Mouse (Mus musculus) midbrain, postnatal 0 days (tissue): ENCODE results near the gene St6gal1. TPM values are rescaled to one million over a fixed set of nuclear protein-coding genes. Genes with fewer than 3 reads are reported as not detected.

Experiments used
- ATAC-seq: fragments of 200-750 bp; cut with Nextera tagmentation; 2 replicates; pipeline ENCODE4 v1.8.0; 2017; ENCODE audit warnings: moderate number of reproducible peaks, mild to moderate bottlenecking, moderate TSS enrichment, moderate library complexity; ENCODE audit not compliant: low FRiP score
- DNase-seq: peaks from one replicate; pipeline ENCODE4 v3.0.0-alpha.2; 2015; ENCODE audit warnings: low spot score
- H3K27ac ChIP-seq: fragments of 300-500 bp; sonication (generic); 2 replicates; pipeline ENCODE4 v1.5.1; 2014; ENCODE audit warnings: low read depth, mild to moderate bottlenecking, low read length, mixed read lengths
- H3K27me3 ChIP-seq: fragments of 300-500 bp; sonication (generic); 2 replicates; pipeline ENCODE4 v1.6.1; 2014; ENCODE audit warnings: low read length, control low read depth, mixed read lengths; ENCODE audit not compliant: insufficient read depth
- H3K36me3 ChIP-seq: fragments of 300-500 bp; sonication (generic); 2 replicates; pipeline ENCODE4 v1.6.1; 2014; ENCODE audit warnings: low read length, control low read depth, mixed read lengths; ENCODE audit not compliant: insufficient read depth
- H3K4me1 ChIP-seq: fragments of 300-500 bp; sonication (generic); 2 replicates; pipeline ENCODE4 v1.6.1; 2014; ENCODE audit warnings: mild to moderate bottlenecking, control low read depth, antibody characterized with exemption, low read length, mixed read lengths; ENCODE audit not compliant: insufficient read depth
- H3K4me2 ChIP-seq: fragments of 300-500 bp; sonication (generic); 2 replicates; pipeline ENCODE4 v1.6.1; 2014; ENCODE audit warnings: low read depth, mild to moderate bottlenecking, low read length, mixed read lengths; ENCODE audit not compliant: poor library complexity, severe bottlenecking
- H3K4me3 ChIP-seq: fragments of 300-500 bp; sonication (generic); 2 replicates; pipeline ENCODE4 v1.5.1; 2014; ENCODE audit warnings: low read depth, mild to moderate bottlenecking, low read length, moderate library complexity
- H3K9ac ChIP-seq: fragments of 300-500 bp; sonication (generic); replicated peaks from 2 replicates; pipeline ENCODE4 v1.6.1; 2014; ENCODE audit warnings: mild to moderate bottlenecking, low read length, moderate library complexity, mixed read lengths; ENCODE audit not compliant: poor library complexity, severe bottlenecking
- H3K9me3 ChIP-seq: fragments of 300-500 bp; sonication (generic); 2 replicates; pipeline ENCODE4 v1.6.1; 2016; ENCODE audit warnings: low read length, control low read depth
- CTCF ChIP-seq: IDR thresholded peaks from 2 replicates; pipeline ENCODE4 v1.5.1; 2016; ENCODE audit warnings: antibody characterized with exemption, mild to moderate bottlenecking
- WGBS: fragments of 180-500 bp; shearing (Covaris S2); extraction: QIAGEN DNeasy Blood & Tissue Kit; methylation state at CpG from one replicate; pipeline ENCODE4 v1.1.7; 2014; 5-methylcytosine and 5-hydroxymethylcytosine counted together
- polyA plus RNA-seq: library from polyadenylated mRNA; unstranded; fragments of >200 nt; fragmentation: Nextera tagmentation; extraction: Ambion mirVana; gene quantifications from 2 replicates; pipeline ENCODE4 v1.2.1, GENCODE M21; 2015
- total RNA-seq: library from RNA; depleted of rRNA; stranded (reverse); fragments of >200 nt; gene quantifications from 2 replicates; pipeline ENCODE4 v1.2.3, GENCODE M21; 2014

Gene St6gal1
- total and polyA plus RNA-seq, 2 experiments from 2014 or later = 12.0 to 20.6 TPM

DNA sequence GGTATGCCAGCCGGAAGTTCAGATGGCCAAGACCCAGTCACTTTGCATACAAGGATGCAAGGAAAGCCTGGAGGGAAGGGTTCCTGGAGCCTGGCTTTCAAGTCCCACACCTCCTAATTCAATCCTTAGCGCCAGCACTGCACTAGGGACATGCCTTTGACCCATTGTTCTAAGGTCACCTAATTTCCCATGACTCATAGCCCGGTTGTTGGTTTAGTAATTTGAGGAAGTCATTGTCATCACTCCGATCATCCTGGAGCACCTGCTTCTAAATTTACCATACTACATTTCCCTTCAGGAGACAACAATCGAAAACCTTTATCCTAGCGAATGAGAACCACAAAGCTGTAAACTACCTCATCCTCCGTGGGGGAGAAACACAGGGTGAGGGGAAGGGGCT lies 10.2 kb upstream of the St6gal1 start:
- H3K27me3 ChIP-seq = no peaks in the 10 kb centered on the region
- no peak overlapping the region for H3K4me2 ChIP-seq
- no peak overlapping the region for H3K27ac ChIP-seq
- H3K9me3 ChIP-seq = no peaks in the 10 kb centered on the region
- H3K9ac ChIP-seq = no peak overlapping the region
- H3K36me3 ChIP-seq = no peaks in the 10 kb centered on the region
- ATAC-seq = no peak
- no peak for DNase-seq
- 89% methylated on average over 7 of the region's 7 CpGs for WGBS
- no peak for TF ChIP-seq CTCF
- no peaks in the 10 kb centered on the region for H3K4me1 ChIP-seq
- no peak overlapping the region for H3K4me3 ChIP-seq

DNA sequence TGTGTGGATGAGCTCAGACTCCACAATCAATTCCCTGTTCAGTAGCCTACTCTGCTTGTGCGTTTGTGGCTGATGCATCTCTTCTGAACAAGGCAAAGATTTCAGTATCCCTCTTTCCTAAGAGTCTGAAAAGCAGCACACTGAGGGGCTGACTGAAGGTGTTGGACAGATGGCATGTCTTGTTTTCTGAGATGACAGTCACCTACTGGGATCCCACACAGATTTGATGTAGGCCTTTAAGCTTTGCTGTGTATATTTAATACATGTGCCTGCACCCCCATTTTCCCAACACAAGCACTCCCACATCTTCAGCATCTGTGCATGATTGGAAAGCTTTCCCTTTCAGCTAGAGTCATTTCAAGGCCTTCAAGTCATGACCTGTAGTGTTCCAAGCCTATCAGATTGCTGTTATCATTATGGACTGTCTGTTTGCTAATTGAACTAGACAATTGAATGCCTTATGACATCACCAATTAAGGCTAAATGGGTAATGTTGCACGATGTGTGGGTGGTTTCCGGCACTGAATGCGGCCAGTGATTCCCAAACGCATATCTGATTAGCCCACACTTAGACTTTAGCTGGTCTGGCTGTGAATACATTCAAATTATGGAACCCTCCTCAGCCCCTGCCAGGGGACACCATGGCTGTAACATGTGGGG lies 9.2 kb upstream of the St6gal1 start:
- H3K9ac ChIP-seq = no peak overlapping the region
- H3K27me3 ChIP-seq = no peaks in the 10 kb centered on the region
- WGBS = 85% methylated on average over 5 of the region's 5 CpGs
- ATAC-seq (no peak), DNase-seq (no peak)
- H3K27ac ChIP-seq = no peak overlapping the region
- no peak for TF ChIP-seq CTCF
- no peaks in the 10 kb centered on the region for H3K4me1 ChIP-seq
- H3K9me3 ChIP-seq = no peaks in the 10 kb centered on the region
- no peak overlapping the region for H3K4me2 ChIP-seq
- H3K36me3 ChIP-seq = no peaks in the 10 kb centered on the region
- no peak overlapping the region for H3K4me3 ChIP-seq

DNA sequence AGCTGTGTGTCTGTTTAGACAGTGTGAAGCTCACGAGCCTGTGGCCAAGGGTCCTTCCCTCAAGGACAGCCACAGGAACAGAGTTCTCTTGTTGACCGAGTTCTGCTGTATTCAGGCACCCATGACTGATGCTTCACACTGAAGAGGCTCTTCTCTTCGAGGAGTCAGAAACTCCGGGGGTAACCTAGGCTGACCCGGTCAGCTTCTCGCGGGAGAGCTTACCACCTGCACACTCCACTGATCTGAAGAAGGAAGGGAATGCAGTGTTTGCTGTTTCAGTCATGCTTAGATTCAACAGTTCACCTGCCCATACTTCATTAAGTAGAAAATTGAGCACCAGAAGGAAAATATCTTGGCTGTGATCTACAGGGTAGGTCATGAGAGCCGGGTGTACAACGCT lies 8.2 kb upstream of the St6gal1 start:
- no peak overlapping the region for H3K9ac ChIP-seq
- ATAC-seq (no peak), DNase-seq (no peak)
- no peak overlapping the region for H3K4me2 ChIP-seq
- H3K4me1 ChIP-seq = no peaks in the 10 kb centered on the region
- no peak overlapping the region for H3K27ac ChIP-seq
- WGBS = 86% methylated on average over 9 of the region's 9 CpGs
- no peaks in the 10 kb centered on the region for H3K9me3 ChIP-seq
- no peaks in the 10 kb centered on the region for H3K27me3 ChIP-seq
- no peaks in the 10 kb centered on the region for H3K36me3 ChIP-seq
- H3K4me3 ChIP-seq = no peak overlapping the region
- no peak for TF ChIP-seq CTCF

DNA sequence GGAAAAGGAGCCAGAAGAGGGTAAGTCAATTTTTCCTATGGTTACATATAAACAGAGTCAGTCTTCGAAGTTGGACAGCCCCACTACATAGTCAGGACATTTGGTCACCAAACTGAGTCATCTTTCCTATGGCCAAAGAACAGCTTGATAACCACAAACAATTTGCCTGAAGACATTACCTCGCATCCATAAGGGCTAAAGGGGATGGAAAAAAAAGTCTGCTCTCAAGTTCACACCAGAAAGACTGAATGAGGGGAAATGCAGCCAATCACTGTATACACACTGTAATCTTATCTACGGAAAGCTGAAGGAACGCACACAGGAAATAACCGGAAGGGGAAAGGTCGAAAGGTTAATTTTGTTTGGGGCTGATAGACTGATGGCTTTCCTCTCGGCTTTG lies 6.2 kb upstream of the St6gal1 start:
- H3K36me3 ChIP-seq = no peaks in the 10 kb centered on the region
- H3K27ac ChIP-seq = no peak overlapping the region
- no peak overlapping the region for H3K4me3 ChIP-seq
- no peak for TF ChIP-seq CTCF
- no peak overlapping the region for H3K4me2 ChIP-seq
- H3K9me3 ChIP-seq = no peaks in the 10 kb centered on the region
- DNase-seq (no peak), ATAC-seq (no peak)
- H3K4me1 ChIP-seq = no peaks in the 10 kb centered on the region
- WGBS = 86% methylated on average over 7 of the region's 7 CpGs
- H3K27me3 ChIP-seq = no peaks in the 10 kb centered on the region
- no peak overlapping the region for H3K9ac ChIP-seq

DNA sequence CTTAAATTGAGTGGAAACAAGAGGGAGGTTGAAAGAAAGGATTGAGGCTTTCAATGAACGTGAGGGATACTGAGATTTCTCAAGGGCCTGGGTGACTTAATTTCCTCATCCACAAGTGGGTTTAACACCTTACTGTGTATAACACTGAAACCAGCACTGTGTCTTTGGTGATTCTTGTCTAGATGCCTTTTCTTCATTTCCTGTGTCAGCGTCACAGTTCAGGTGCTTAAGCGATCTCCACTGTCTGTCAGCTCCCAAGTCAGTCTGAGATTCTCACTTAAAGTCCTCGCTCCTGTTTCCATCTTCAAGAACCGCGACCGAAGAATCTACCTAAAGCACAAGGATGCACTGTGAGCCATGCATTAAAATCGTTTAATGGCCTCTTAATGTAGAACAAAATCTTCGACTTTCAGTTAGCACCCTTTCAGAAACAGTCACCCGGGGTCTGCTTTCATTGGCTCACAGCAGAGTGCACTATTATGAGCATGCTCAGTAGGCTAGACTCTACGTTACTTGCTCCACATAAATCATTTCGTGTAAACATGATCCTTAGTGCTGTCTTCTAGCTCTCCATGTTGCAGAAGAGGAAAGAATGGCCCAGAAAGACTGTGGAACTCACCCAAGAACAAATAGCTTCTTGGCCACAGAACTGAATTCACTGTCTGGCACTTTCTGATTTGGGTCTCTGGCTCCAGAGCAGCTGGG lies 1.2 kb upstream of the St6gal1 start:
- Histone ChIP-seq H3K36me3 (no peaks in the 10 kb centered on the region), H3K4me2 (peak overlapping the region; percentile 91), H3K27me3 (no peaks in the 10 kb centered on the region), H3K4me3 (peak overlapping the region; percentile 12; the same call in 1 of the 2 replicates), H3K9ac (no peak overlapping the region; the same call in 1 of the 2 replicates), H3K27ac (no peak overlapping the region), H3K9me3 (no peaks in the 10 kb centered on the region), H3K4me1 (no peaks in the 10 kb centered on the region; the same call in 1 of the 2 replicates)
- no peak for TF ChIP-seq CTCF
- no peak for ATAC-seq
- WGBS = 74% methylated on average over 12 of the region's 12 CpGs
- peak; percentile 35 for DNase-seq

DNA sequence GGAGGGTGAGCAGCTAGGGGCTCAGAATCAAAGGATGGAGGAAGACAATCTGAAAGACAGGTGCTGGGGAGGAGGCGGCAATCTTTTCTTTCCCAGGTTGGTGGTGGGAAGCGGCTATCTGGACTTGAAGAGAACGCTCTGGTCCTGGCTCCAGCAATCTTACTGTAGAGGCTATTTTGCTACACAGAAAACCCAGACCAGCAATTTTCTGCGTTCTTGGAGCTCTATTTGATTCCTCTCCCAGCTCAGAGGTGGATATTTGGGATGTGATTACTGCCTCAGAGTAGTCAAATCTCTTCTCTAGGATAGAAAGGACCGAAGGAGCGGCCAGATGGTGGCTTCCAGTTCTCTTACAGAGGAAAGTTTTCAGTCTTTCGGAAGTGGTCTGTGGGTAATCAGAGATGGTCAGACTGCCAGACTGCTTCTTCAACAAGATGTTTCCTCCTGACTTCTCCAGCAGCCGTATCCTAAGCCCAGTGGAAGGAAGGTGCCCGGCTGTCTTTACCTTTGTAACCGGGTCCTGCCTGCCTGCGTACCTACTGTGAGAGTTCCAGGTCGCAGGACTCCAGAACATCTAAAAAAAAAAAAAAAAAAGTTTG lies 570 bp upstream of the St6gal1 start:
- ATAC-seq (no peak), DNase-seq (no peak)
- peak overlapping the region; percentile 91 for H3K4me2 ChIP-seq
- H3K9me3 ChIP-seq = no peaks in the 10 kb centered on the region
- TF ChIP-seq CTCF = no peak
- H3K4me3 ChIP-seq = peak overlapping the region; percentile 79
- no peak overlapping the region; the same call in 1 of the 2 replicates for H3K9ac ChIP-seq
- WGBS = 36% methylated on average over 12 of the region's 12 CpGs
- H3K4me1 ChIP-seq = no peaks in the 10 kb centered on the region; the same call in 1 of the 2 replicates
- H3K36me3 ChIP-seq = no peaks in the 10 kb centered on the region
- no peaks in the 10 kb centered on the region for H3K27me3 ChIP-seq
- H3K27ac ChIP-seq = no peak overlapping the region
